Mouse (Mus musculus) intestine, embryonic 16.5 days (tissue): ENCODE measurements around the gene Cfap97d1. TPM values are rescaled to one million over a fixed set of nuclear protein-coding genes. Genes with fewer than 3 reads are reported as not detected.

ENCODE experiments used
- polyA plus RNA-seq: library from polyadenylated mRNA; unstranded; fragments of >200 nt; fragmentation: Nextera tagmentation; extraction: Ambion mirVana; gene quantifications from 2 replicates; pipeline ENCODE4 v1.2.1, GENCODE M21; 2015

Gene Cfap97d1
- polyA plus RNA-seq, 1 experiment from 2014 or later = not detected

Other genes with a start within 250 kb of the Cfap97d1 start
- 3.8 and 4.8 TPM in 2 replicates for gene Etv4, start 198.9 kb upstream of the Cfap97d1 start, polyA plus RNA-seq
- 5.0 and 5.1 TPM in 2 replicates for gene Meox1, start 89.9 kb upstream of the Cfap97d1 start, polyA plus RNA-seq
- 0.12 TPM in 1 of 2 replicates, not detected in the other for gene Sost, start 17.3 kb upstream of the Cfap97d1 start, polyA plus RNA-seq
- gene Dusp3, start 2.7 kb downstream of the Cfap97d1 start, polyA plus RNA-seq = 27.6 and 29.5 TPM in 2 replicates
- gene Mpp3, start 44.2 kb downstream of the Cfap97d1 start, polyA plus RNA-seq = 5.7 and 6.5 TPM in 2 replicates
- 1.9 and 2.0 TPM in 2 replicates for gene Cd300lg, start 57.2 kb downstream of the Cfap97d1 start, polyA plus RNA-seq
- 5.8 and 6.2 TPM in 2 replicates for gene Mpp2, start 104.2 kb downstream of the Cfap97d1 start, polyA plus RNA-seq
- 3.9 and 6.0 TPM in 2 replicates for gene Ppy, start 117.0 kb downstream of the Cfap97d1 start, polyA plus RNA-seq
- 62.9 and 67.0 TPM in 2 replicates for gene Pyy, start 123.6 kb downstream of the Cfap97d1 start, polyA plus RNA-seq
- 33.8 and 39.1 TPM in 2 replicates for gene Nags, start 161.2 kb downstream of the Cfap97d1 start, polyA plus RNA-seq
- gene Tmem101, start 172.1 kb downstream of the Cfap97d1 start, polyA plus RNA-seq = 23.4 and 26.0 TPM in 2 replicates
- gene Lsm12, start 201.0 kb downstream of the Cfap97d1 start, polyA plus RNA-seq = 87.9 and 115 TPM in 2 replicates
- gene G6pc3, start 205.3 kb downstream of the Cfap97d1 start, polyA plus RNA-seq = 26.7 and 32.1 TPM in 2 replicates
- 54.8 and 55.5 TPM in 2 replicates for gene Hdac5, start 245.9 kb downstream of the Cfap97d1 start, polyA plus RNA-seq